Mouse (Mus musculus): ENCODE results near the gene Scfd2. TPM values are rescaled to one million over a fixed set of nuclear protein-coding genes. Genes with fewer than 3 reads are reported as not detected.
A peak's percentile ranks its signal among the peaks of the same experiment; 100 is the strongest.

Gene Scfd2
- polyA plus RNA-seq, 1 experiment: 9.6 TPM

DNA sequence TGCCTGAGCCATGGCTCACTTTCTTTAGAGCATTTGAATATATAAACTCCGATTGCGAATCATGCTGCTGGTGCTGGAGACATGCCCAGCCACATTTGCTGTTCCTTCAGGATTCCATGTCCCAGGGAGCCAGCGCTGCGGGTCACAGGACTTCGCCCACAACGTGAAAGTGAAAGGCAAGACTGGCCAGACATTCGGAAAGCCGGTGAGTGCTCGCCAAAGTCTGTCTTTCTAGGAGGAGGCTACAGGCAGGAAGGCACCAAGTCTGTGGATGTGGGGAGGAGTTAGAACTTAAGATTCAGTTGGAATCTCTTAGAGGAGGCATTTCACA, 341.4 kb downstream of the Scfd2 start:
- H3K27me3 ChIP-seq (ENCODE audit: control insufficient read depth, insufficient read depth, low read length): no peaks in the 10 kb centered on the region
- no peak overlapping the region for H3K27ac ChIP-seq (ENCODE audit: insufficient read depth, low read depth, low read length)
- peaks cover 11% of the 10 kb centered on the region; the same call in 1 of the 2 replicates for H3K4me1 ChIP-seq (ENCODE audit: control insufficient read depth, insufficient read depth, insufficient read length, low read length)
- peak overlapping the region; percentile 15 for H3K4me3 ChIP-seq (ENCODE audit: low read depth, low read length)
- TF ChIP-seq CTCF (IDR thresholded peaks at IDR 0.05; ENCODE audit: extremely low read depth, insufficient read length, insufficient replicate concordance, low read depth, low read length) (no peak), POLR2A (IDR thresholded peaks at IDR 0.05; ENCODE audit: low read depth, low read length) (no peak)
- 8% methylated on average over 9 of the region's 9 CpGs for WGBS
- no peaks in the 10 kb centered on the region for H3K36me3 ChIP-seq (ENCODE audit: control insufficient read depth, insufficient read depth, low read length)

DNA sequence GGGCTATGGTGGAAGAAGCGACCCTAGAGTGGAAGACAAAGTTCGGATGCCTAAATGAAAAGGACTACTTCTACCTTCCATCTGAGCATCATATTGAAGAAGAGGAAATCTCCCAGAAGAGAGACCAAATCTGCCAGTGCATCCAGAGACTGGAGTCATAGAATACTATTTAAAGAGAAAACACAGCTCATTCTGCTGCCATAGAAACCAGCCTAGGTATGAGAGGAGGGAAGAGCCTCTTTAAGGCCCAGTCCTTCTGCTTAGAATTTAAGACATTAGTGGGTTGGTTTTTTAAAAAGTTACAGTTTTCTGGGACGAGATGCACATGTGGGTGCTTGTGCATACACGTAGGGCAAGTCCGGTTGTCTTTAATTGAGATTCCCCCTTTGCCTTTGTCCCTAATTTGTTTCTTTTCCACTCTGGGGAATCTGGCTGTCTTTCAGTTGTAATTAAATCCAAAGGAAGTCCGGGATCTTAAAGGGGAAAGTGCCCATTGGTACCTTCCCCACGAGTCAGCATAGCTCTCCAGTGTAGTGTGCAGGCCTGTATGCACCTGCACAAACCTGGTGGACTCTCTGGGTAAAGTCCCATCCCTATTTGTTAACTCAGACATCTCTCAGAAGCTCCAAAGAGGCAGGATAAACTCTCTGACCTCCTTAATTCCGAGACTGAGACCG, 341.9 kb downstream of the Scfd2 start:
- peaks cover 9% of the 10 kb centered on the region for H3K4me1 ChIP-seq (ENCODE audit: control insufficient read depth, insufficient read depth, insufficient read length, low read length)
- no peak overlapping the region; the same call in 1 of the 2 replicates for H3K4me3 ChIP-seq (ENCODE audit: low read depth, low read length)
- no peak for TF ChIP-seq CTCF (IDR thresholded peaks at IDR 0.05; ENCODE audit: extremely low read depth, insufficient read length, insufficient replicate concordance, low read depth, low read length)
- 48% methylated on average over 9 of the region's 9 CpGs for WGBS
- no peaks in the 10 kb centered on the region for H3K27me3 ChIP-seq (ENCODE audit: control insufficient read depth, insufficient read depth, low read length)
- H3K36me3 ChIP-seq (ENCODE audit: control insufficient read depth, insufficient read depth, low read length): no peaks in the 10 kb centered on the region
- no peak overlapping the region for H3K27ac ChIP-seq (ENCODE audit: insufficient read depth, low read depth, low read length)

DNA sequence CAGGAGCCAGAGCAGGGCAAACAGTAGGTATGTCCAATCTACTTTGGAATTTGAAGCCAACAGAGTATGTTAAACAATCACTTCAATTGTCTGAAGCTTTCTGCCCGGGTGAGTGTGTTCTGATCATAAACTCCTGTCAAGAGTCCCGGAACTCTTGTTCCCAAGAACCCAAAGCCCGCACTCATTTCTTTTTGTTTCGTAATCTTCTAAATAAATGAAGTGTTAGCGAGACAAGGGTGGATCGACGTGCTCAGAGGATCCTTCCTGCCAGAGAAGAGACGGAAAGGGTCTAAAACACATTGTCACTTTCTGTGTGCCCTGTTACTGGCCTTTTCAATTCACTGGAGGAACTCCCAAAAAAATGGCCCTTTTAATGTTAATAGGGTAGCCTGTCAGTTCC, 342.7 kb downstream of the Scfd2 start:
- Histone ChIP-seq H3K36me3 (ENCODE audit: control insufficient read depth, insufficient read depth, low read length) (no peaks in the 10 kb centered on the region), H3K27ac (ENCODE audit: insufficient read depth, low read depth, low read length) (no peak overlapping the region), H3K27me3 (ENCODE audit: control insufficient read depth, insufficient read depth, low read length) (no peaks in the 10 kb centered on the region), H3K4me3 (ENCODE audit: low read depth, low read length) (no peak overlapping the region), H3K4me1 (ENCODE audit: control insufficient read depth, insufficient read depth, insufficient read length, low read length) (peaks cover 2% of the 10 kb centered on the region; the same call in 1 of the 2 replicates)
- 56% methylated on average over 8 of the region's 8 CpGs for WGBS
- TF ChIP-seq CTCF (IDR thresholded peaks at IDR 0.05; ENCODE audit: extremely low read depth, insufficient read length, insufficient replicate concordance, low read depth, low read length) (no peak), POLR2A (IDR thresholded peaks at IDR 0.05; ENCODE audit: low read depth, low read length) (no peak)

DNA sequence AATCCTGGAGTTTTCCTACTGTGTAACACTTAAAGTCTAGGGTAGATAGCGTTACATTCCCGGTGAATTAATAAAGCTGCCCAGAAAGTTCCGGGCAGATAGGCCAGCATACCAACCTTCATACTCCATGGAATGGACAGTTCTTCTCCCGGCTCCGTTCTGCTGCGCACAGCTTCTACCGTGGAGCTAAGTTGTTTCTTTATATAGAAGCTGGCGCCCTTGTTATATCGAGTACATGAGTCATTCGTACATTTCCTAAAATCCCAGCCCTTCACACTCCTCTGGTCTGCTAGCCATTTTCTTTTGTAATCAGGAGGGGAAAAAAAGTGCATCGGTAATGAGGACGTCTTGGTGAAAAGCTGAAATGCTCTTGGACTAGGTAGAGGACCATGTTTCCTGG, 343.5 kb downstream of the Scfd2 start:
- WGBS: 91% methylated on average over 12 of the region's 12 CpGs
- Histone ChIP-seq H3K4me1 (ENCODE audit: control insufficient read depth, insufficient read depth, insufficient read length, low read length) (peaks cover 2% of the 10 kb centered on the region; the same call in 1 of the 2 replicates), H3K4me3 (ENCODE audit: low read depth, low read length) (no peak overlapping the region), H3K27ac (ENCODE audit: insufficient read depth, low read depth, low read length) (no peak overlapping the region), H3K27me3 (ENCODE audit: control insufficient read depth, insufficient read depth, low read length) (no peaks in the 10 kb centered on the region), H3K36me3 (ENCODE audit: control insufficient read depth, insufficient read depth, low read length) (no peaks in the 10 kb centered on the region)
- TF ChIP-seq POLR2A (IDR thresholded peaks at IDR 0.05; ENCODE audit: low read depth, low read length): no peak
- no peak for TF ChIP-seq CTCF (IDR thresholded peaks at IDR 0.05; ENCODE audit: extremely low read depth, insufficient read length, insufficient replicate concordance, low read depth, low read length)

DNA sequence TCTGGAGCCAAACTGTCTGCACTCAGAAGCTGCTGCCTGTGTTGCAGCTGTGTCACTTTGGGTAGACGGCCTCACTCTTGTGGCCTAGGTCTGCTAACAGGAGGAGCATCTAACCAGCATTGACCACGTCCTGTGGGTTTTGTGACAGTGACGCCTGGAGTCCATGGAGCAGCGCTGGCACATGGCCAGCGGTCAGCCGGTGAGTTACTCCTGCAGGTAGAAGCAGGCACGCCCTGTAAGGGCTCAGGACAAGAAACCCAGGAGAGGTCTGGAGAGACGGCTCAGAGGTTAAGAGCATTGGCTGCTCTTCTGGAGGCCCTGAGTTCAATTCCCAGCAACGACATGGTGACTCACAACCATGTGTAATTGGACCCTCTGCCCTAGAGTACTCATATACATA, 347.0 kb downstream of the Scfd2 start:
- H3K4me1 ChIP-seq (ENCODE audit: control insufficient read depth, insufficient read depth, insufficient read length, low read length): no peaks in the 10 kb centered on the region; the same call in 1 of the 2 replicates
- TF ChIP-seq POLR2A (IDR thresholded peaks at IDR 0.05; ENCODE audit: low read depth, low read length): no peak
- TF ChIP-seq CTCF (IDR thresholded peaks at IDR 0.05; ENCODE audit: extremely low read depth, insufficient read length, insufficient replicate concordance, low read depth, low read length): no peak
- H3K27me3 ChIP-seq (ENCODE audit: control insufficient read depth, insufficient read depth, low read length): no peaks in the 10 kb centered on the region
- no peaks in the 10 kb centered on the region for H3K36me3 ChIP-seq (ENCODE audit: control insufficient read depth, insufficient read depth, low read length)
- no peak overlapping the region for H3K4me3 ChIP-seq (ENCODE audit: low read depth, low read length)
- no peak overlapping the region for H3K27ac ChIP-seq (ENCODE audit: insufficient read depth, low read depth, low read length)
- 66% methylated on average over 9 of the region's 9 CpGs for WGBS

DNA sequence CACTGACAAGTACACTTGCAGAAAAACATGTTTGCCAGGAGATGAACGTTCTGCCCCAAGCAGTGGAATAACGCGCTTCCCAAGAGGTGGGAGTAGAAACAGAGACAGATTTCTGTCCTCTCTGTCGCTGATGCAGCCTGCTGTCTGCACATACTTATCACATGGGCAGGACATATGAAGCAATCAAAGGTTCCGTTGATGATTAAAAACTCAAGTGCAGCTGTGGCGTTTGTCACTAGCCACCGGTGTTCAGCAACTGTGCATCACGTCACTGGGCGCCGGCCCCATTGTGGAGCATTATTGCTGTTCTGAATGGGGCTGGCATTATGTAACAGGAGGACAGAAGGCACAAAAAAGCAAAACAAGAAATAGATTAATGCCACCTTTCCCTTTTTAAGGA, 348.4 kb downstream of the Scfd2 start:
- Histone ChIP-seq H3K36me3 (ENCODE audit: control insufficient read depth, insufficient read depth, low read length) (no peaks in the 10 kb centered on the region), H3K27me3 (ENCODE audit: control insufficient read depth, insufficient read depth, low read length) (no peaks in the 10 kb centered on the region), H3K4me3 (ENCODE audit: low read depth, low read length) (no peak overlapping the region), H3K27ac (ENCODE audit: insufficient read depth, low read depth, low read length) (no peak overlapping the region), H3K4me1 (ENCODE audit: control insufficient read depth, insufficient read depth, insufficient read length, low read length) (no peaks in the 10 kb centered on the region; the same call in 1 of the 2 replicates)
- TF ChIP-seq CTCF (IDR thresholded peaks at IDR 0.05; ENCODE audit: extremely low read depth, insufficient read length, insufficient replicate concordance, low read depth, low read length): no peak
- WGBS: 48% methylated on average over 10 of the region's 10 CpGs

DNA sequence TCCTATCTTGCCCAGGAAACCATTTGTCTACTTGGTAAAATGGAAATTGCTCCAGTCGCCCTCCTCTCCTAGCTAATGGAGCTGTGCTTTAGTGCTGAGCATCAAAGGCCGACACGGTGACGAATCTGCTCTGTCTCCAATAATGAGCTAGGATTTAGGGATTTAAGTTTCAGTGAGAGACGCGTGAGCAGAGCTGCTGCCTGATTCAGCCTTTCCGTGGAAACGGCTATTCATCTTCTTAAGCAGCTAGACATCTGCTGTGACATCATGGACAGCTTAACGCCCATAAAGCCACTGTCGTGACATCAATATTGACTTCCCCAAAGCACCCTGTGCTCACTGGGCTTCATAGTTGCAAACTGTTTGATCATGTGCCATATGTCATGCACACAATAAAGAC, 351.3 kb downstream of the Scfd2 start:
- no peaks in the 10 kb centered on the region for H3K36me3 ChIP-seq (ENCODE audit: control insufficient read depth, insufficient read depth, low read length)
- H3K27ac ChIP-seq (ENCODE audit: insufficient read depth, low read depth, low read length): no peak overlapping the region
- WGBS: 88% methylated on average over 10 of the region's 10 CpGs
- H3K27me3 ChIP-seq (ENCODE audit: control insufficient read depth, insufficient read depth, low read length): no peaks in the 10 kb centered on the region
- H3K4me1 ChIP-seq (ENCODE audit: control insufficient read depth, insufficient read depth, insufficient read length, low read length): no peaks in the 10 kb centered on the region; the same call in none of the 2 replicates
- no peak for TF ChIP-seq POLR2A (IDR thresholded peaks at IDR 0.05; ENCODE audit: low read depth, low read length)
- TF ChIP-seq CTCF (IDR thresholded peaks at IDR 0.05; ENCODE audit: extremely low read depth, insufficient read length, insufficient replicate concordance, low read depth, low read length): no peak
- no peak overlapping the region for H3K4me3 ChIP-seq (ENCODE audit: low read depth, low read length)

Data from small intestine, adult 2 months (tissue).